Mouse (Mus musculus) kidney, adult 2 months (tissue): ENCODE measurements at regions not wholly inside any gene's neighbourhood (a gene's known extent, or its start where the extent isn't known, plus 50 kb on each side); places are given as distances from the start of the nearest gene placed in this dataset.

Experiments
- CTCF ChIP-seq: fragments of 200-500 bp; conservative IDR thresholded peaks from 2 replicates; pipeline ENCODE4 v1.5.1; 2011; ENCODE audit warnings: low read depth, mild to moderate bottlenecking, control low read depth, low read length, moderate library complexity, mixed read lengths; ENCODE audit not compliant: insufficient read depth, insufficient read length
- POLR2A ChIP-seq: fragments of 200-500 bp; IDR thresholded peaks from one replicate; pipeline ENCODE4 v1.6.1; 2011; ENCODE audit warnings: low read depth, low read length, control low read depth

DNA sequence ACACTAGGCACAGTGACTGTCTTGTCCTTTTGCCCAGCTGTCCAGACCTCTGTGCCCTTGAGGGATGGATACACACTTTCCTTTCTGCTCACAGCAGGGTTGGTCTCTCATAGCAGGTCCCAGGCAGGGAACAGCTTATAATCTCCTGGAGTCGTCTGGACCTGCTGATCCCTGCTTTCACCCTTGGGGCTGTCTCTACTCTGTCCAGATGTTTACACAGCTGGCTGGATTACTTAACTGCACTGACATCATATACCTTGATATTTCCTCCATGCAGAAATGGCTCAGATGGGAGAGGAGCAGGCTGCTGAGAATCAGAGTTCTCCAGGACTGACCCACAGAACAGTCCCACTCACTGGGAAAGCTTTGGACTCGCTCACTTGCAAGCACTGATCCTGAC is 284.6 kb upstream of the Zmiz1 start:
- TF ChIP-seq CTCF (no peak), POLR2A (no peak)
